Mouse (Mus musculus): ENCODE results near the gene Pbx1. TPM values are rescaled to one million over a fixed set of nuclear protein-coding genes. Genes with fewer than 3 reads are reported as not detected.

Gene Pbx1
- total and polyA plus RNA-seq, 2 experiments from 2014 or later: 37.6 to 44.4 TPM

- Histone ChIP-seq H3K4me1 (ENCODE audit: insufficient read depth, low read length) (peaks cover 39% of the 10 kb centered on the region), H3K9ac (replicated peaks; ENCODE audit: low read length) (no peak overlapping the region), H3K4me3 (ENCODE audit: low read length) (no peak overlapping the region), H3K27ac (no peak overlapping the region), H3K9me3 (ENCODE audit: low read length) (no peaks in the 10 kb centered on the region), H3K27me3 (ENCODE audit: insufficient read depth, low read length) (no peaks in the 10 kb centered on the region), H3K4me2 (ENCODE audit: low read depth, low read length) (no peak overlapping the region), H3K36me3 (ENCODE audit: insufficient read depth, low read length) (no peaks in the 10 kb centered on the region)
- TF ChIP-seq CTCF (IDR thresholded peaks at IDR 0.05; ENCODE audit: low read depth): no peak
- 44% methylated on average over 9 of the region's 9 CpGs for WGBS
- ATAC-seq (no peak), DNase-seq (ENCODE audit: low spot score) (no peak)
Observed at GRCm38 (mm10) chr1:168284566-168285141, 147.4 kb downstream of the Pbx1 start.

GRCm38 (mm10) chr1:168283841-168284565 lies 148.1 kb downstream of the Pbx1 start:
- peak; percentile 12 for DNase-seq (ENCODE audit: low spot score)
- Histone ChIP-seq H3K9ac (replicated peaks; ENCODE audit: low read length) (no peak overlapping the region), H3K4me3 (ENCODE audit: low read length) (no peak overlapping the region), H3K4me2 (ENCODE audit: low read depth, low read length) (no peak overlapping the region), H3K27me3 (ENCODE audit: insufficient read depth, low read length) (no peaks in the 10 kb centered on the region), H3K4me1 (ENCODE audit: insufficient read depth, low read length) (peaks cover 37% of the 10 kb centered on the region), H3K9me3 (ENCODE audit: low read length) (no peaks in the 10 kb centered on the region), H3K36me3 (ENCODE audit: insufficient read depth, low read length) (no peaks in the 10 kb centered on the region), H3K27ac (no peak overlapping the region)
- no peak for TF ChIP-seq CTCF (IDR thresholded peaks at IDR 0.05; ENCODE audit: low read depth)
- WGBS: 50% methylated on average over 15 of the region's 15 CpGs
- ATAC-seq: peak; percentile 21; the same call in 1 of the 2 replicates

GRCm38 (mm10) chr1:168283421-168283820 lies 148.6 kb downstream of the Pbx1 start:
- H3K36me3 ChIP-seq (ENCODE audit: insufficient read depth, low read length): no peaks in the 10 kb centered on the region
- no peaks in the 10 kb centered on the region for H3K9me3 ChIP-seq (ENCODE audit: low read length)
- no peak overlapping the region for H3K4me3 ChIP-seq (ENCODE audit: low read length)
- peaks cover 31% of the 10 kb centered on the region for H3K4me1 ChIP-seq (ENCODE audit: insufficient read depth, low read length)
- ATAC-seq: no peak
- H3K4me2 ChIP-seq (ENCODE audit: low read depth, low read length): no peak overlapping the region
- no peak for TF ChIP-seq CTCF (IDR thresholded peaks at IDR 0.05; ENCODE audit: low read depth)
- H3K9ac ChIP-seq (replicated peaks; ENCODE audit: low read length): no peak overlapping the region
- no peak for DNase-seq (ENCODE audit: low spot score)
- 76% methylated on average over 2 of the region's 2 CpGs for WGBS
- no peaks in the 10 kb centered on the region for H3K27me3 ChIP-seq (ENCODE audit: insufficient read depth, low read length)
- H3K27ac ChIP-seq: no peak overlapping the region

- WGBS: 50% methylated on average over 5 of the region's 5 CpGs
- Histone ChIP-seq H3K36me3 (ENCODE audit: insufficient read depth, low read length) (no peaks in the 10 kb centered on the region), H3K27ac (no peak overlapping the region), H3K27me3 (ENCODE audit: insufficient read depth, low read length) (no peaks in the 10 kb centered on the region), H3K4me2 (ENCODE audit: low read depth, low read length) (no peak overlapping the region), H3K9ac (replicated peaks; ENCODE audit: low read length) (no peak overlapping the region), H3K4me3 (ENCODE audit: low read length) (no peak overlapping the region), H3K4me1 (ENCODE audit: insufficient read depth, low read length) (no peaks in the 10 kb centered on the region; the same call in 1 of the 2 replicates), H3K9me3 (ENCODE audit: low read length) (no peaks in the 10 kb centered on the region)
- TF ChIP-seq CTCF (IDR thresholded peaks at IDR 0.05; ENCODE audit: low read depth): no peak
- ATAC-seq: peak; percentile 38; the same call in 1 of the 2 replicates
- DNase-seq (ENCODE audit: low spot score): no peak
Observed at GRCm38 (mm10) chr1:168275678-168276077, 156.4 kb downstream of the Pbx1 start.

- no peaks in the 10 kb centered on the region for H3K9me3 ChIP-seq (ENCODE audit: low read length)
- H3K4me3 ChIP-seq (ENCODE audit: low read length): no peak overlapping the region
- no peaks in the 10 kb centered on the region for H3K36me3 ChIP-seq (ENCODE audit: insufficient read depth, low read length)
- TF ChIP-seq CTCF (IDR thresholded peaks at IDR 0.05; ENCODE audit: low read depth): no peak
- H3K9ac ChIP-seq (replicated peaks; ENCODE audit: low read length): no peak overlapping the region
- no peaks in the 10 kb centered on the region; the same call in 1 of the 2 replicates for H3K4me1 ChIP-seq (ENCODE audit: insufficient read depth, low read length)
- WGBS: 93% methylated on average over 4 of the region's 4 CpGs
- no peak for ATAC-seq
- no peak for DNase-seq (ENCODE audit: low spot score)
- H3K27me3 ChIP-seq (ENCODE audit: insufficient read depth, low read length): no peaks in the 10 kb centered on the region
- no peak overlapping the region for H3K4me2 ChIP-seq (ENCODE audit: low read depth, low read length)
- no peak overlapping the region for H3K27ac ChIP-seq
Observed at GRCm38 (mm10) chr1:168274296-168274695, 157.8 kb downstream of the Pbx1 start.

GRCm38 (mm10) chr1:168272091-168272490 lies 160.0 kb downstream of the Pbx1 start:
- no peaks in the 10 kb centered on the region for H3K36me3 ChIP-seq (ENCODE audit: insufficient read depth, low read length)
- WGBS: 64% methylated on average over 2 of the region's 2 CpGs
- no peak for ATAC-seq
- no peaks in the 10 kb centered on the region for H3K27me3 ChIP-seq (ENCODE audit: insufficient read depth, low read length)
- no peak overlapping the region for H3K4me2 ChIP-seq (ENCODE audit: low read depth, low read length)
- no peak for TF ChIP-seq CTCF (IDR thresholded peaks at IDR 0.05; ENCODE audit: low read depth)
- DNase-seq (ENCODE audit: low spot score): no peak
- no peak overlapping the region for H3K27ac ChIP-seq
- no peaks in the 10 kb centered on the region for H3K9me3 ChIP-seq (ENCODE audit: low read length)
- no peaks in the 10 kb centered on the region; the same call in 1 of the 2 replicates for H3K4me1 ChIP-seq (ENCODE audit: insufficient read depth, low read length)
- H3K9ac ChIP-seq (replicated peaks; ENCODE audit: low read length): no peak overlapping the region
- H3K4me3 ChIP-seq (ENCODE audit: low read length): no peak overlapping the region

- Histone ChIP-seq H3K9me3 (ENCODE audit: low read length) (no peaks in the 10 kb centered on the region), H3K4me1 (ENCODE audit: insufficient read depth, low read length) (no peaks in the 10 kb centered on the region; the same call in 1 of the 2 replicates), H3K4me3 (ENCODE audit: low read length) (no peak overlapping the region), H3K4me2 (ENCODE audit: low read depth, low read length) (no peak overlapping the region), H3K9ac (replicated peaks; ENCODE audit: low read length) (no peak overlapping the region), H3K27me3 (ENCODE audit: insufficient read depth, low read length) (no peaks in the 10 kb centered on the region), H3K27ac (no peak overlapping the region), H3K36me3 (ENCODE audit: insufficient read depth, low read length) (no peaks in the 10 kb centered on the region)
- WGBS: 87% methylated on average over 4 of the region's 4 CpGs
- TF ChIP-seq CTCF (IDR thresholded peaks at IDR 0.05; ENCODE audit: low read depth): no peak
- DNase-seq (ENCODE audit: low spot score) (no peak), ATAC-seq (no peak)
Observed at GRCm38 (mm10) chr1:168271207-168271606, 160.9 kb downstream of the Pbx1 start.
